Comparison of ENCODE assay signal across 22 mouse cellular contexts in genomic region chr1:128323026-128323643, GRCm38 (mm10). TPM values are rescaled to one million over a fixed set of nuclear protein-coding genes. Genes with fewer than 3 reads are reported as not detected.
DNase-seq lines count a peak whose midpoint lies in the region; ATAC-seq and TF ChIP-seq lines count a peak whose summit lies in the region.
"Had no signal": no experiment of that assay in that cellular context is flagged by ENCODE, and none has a peak within 500 bp of the region (broad histone marks: within the 10 kb centered on the region; RNA-seq: fewer than 3 reads in every experiment).

No protein-coding gene starts in this region.

- no peaks in the 10 kb centered on the region for H3K27me3 ChIP-seq in liver, embryonic 12.5 days (replicated peaks)
- no peaks in the 10 kb centered on the region for H3K27me3 ChIP-seq in megakaryocyte, embryonic 14.5 days (replicated peaks)
- H3K27me3 ChIP-seq: embryonic facial prominence, embryonic 15.5 days; kidney, embryonic 15.5 days had no signal

- H3K9ac ChIP-seq in liver, embryonic 12.5 days, result no peak overlapping the region
- H3K9ac ChIP-seq: embryonic facial prominence, embryonic 15.5 days; kidney, embryonic 15.5 days had no signal

- peak; percentile 85 for ATAC-seq in common myeloid progenitor, adult 5-6 weeks (replicated peaks; ENCODE audit: low read depth, poor library complexity, severe bottlenecking)
- ATAC-seq in liver, embryonic 12.5 days, result peak; percentile 58
- no peak for ATAC-seq in CD4-positive, CD25-positive, alpha-beta regulatory T cell, adult 4 months
- ATAC-seq: hindbrain, postnatal 0 days; midbrain, embryonic 16.5 days had no signal

- H3K4me1 ChIP-seq in liver, embryonic 12.5 days, result peaks cover 29% of the 10 kb centered on the region
- peaks cover 30% of the 10 kb centered on the region for H3K4me1 ChIP-seq in megakaryocyte, embryonic 14.5 days
- H3K4me1 ChIP-seq: embryonic facial prominence, embryonic 15.5 days; kidney, embryonic 15.5 days had no signal

- 0 out of 2 replicates have a peak overlapping the region, but pooled peaks have one; percentile 15 for H3K27ac ChIP-seq in liver, embryonic 12.5 days
- no peak overlapping the region for H3K27ac ChIP-seq in layer of hippocampus, adult 2 months
- H3K27ac ChIP-seq: embryonic facial prominence, embryonic 15.5 days; heart, adult 2 months; hindbrain, postnatal 0 days; kidney, embryonic 15.5 days; stomach, postnatal 0 days had no signal

- H3K4me2 ChIP-seq in liver, embryonic 12.5 days, result no peak overlapping the region
- H3K4me2 ChIP-seq: embryonic facial prominence, embryonic 15.5 days; kidney, embryonic 15.5 days had no signal

- no peaks in the 10 kb centered on the region for H3K9me3 ChIP-seq in liver, embryonic 12.5 days (replicated peaks)
- H3K9me3 ChIP-seq in megakaryocyte, embryonic 14.5 days, result no peaks in the 10 kb centered on the region
- H3K9me3 ChIP-seq: embryonic facial prominence, embryonic 15.5 days; kidney, embryonic 15.5 days had no signal

- TF ChIP-seq CTCF in layer of hippocampus, adult 2 months (conservative IDR thresholded peaks at IDR 0.05), result no peak

- H3K36me3 ChIP-seq in liver, embryonic 12.5 days, result peaks cover 34% of the 10 kb centered on the region
- H3K36me3 ChIP-seq in megakaryocyte, embryonic 14.5 days (replicated peaks; ENCODE audit: low read length), result peaks cover 29% of the 10 kb centered on the region

- DNase-seq in 416B (ENCODE audit: low read depth), result peak; percentile 92
- no peak for DNase-seq in right cerebral cortex, postnatal 14 days
- no peak for DNase-seq in layer of hippocampus, adult 2 months (ENCODE audit: low spot score in 2 of 2)
- DNase-seq in urinary bladder, postnatal 36 days (ENCODE audit: low spot score in 2 of 2), result no peak
- DNase-seq: adrenal gland, adult 2 months; cerebellum, postnatal 10 days; gastrocnemius, postnatal 14 days; heart, adult 2 months; heart, postnatal 4 days; left cerebral cortex, postnatal 4 days; lung, postnatal 10 days; thymus, postnatal 25 days had no signal

- 57% methylated on average over 8 of the region's 8 CpGs for WGBS in liver, embryonic 12.5 days (ENCODE audit: insufficient replicate concordance)

- H3K4me3 ChIP-seq in liver, embryonic 12.5 days, result no peak overlapping the region
- H3K4me3 ChIP-seq in megakaryocyte, embryonic 14.5 days (replicated peaks), result peak overlapping the region; percentile 40
- H3K4me3 ChIP-seq in layer of hippocampus, adult 2 months, result no peak overlapping the region
- H3K4me3 ChIP-seq: embryonic facial prominence, embryonic 15.5 days; heart, adult 2 months; kidney, embryonic 15.5 days had no signal

RNA-seq across cellular contexts. Expression of gene Lct, which starts 5.0 kb away (rescaled TPM):
- total RNA-seq in common myeloid progenitor, adult 5-6 weeks (2017), result 0.05 and 0.10 TPM in 2 replicates
- 0.05 TPM in 1 of 2 replicates, not detected in the other for polyA plus RNA-seq in liver, embryonic 12.5 days (2016; fragmentation: Nextera tagmentation; extraction: Ambion mirVana)
- not detected in 2 replicates for polyA plus RNA-seq in megakaryocyte, embryonic 14.5 days (2012; ENCODE audit: insufficient read depth, low replicate concordance)
- 10 to 100 TPM; 58.4 to 74.2 TPM for total RNA-seq in layer of hippocampus, adult 2 months (2021)
- polyA plus RNA-seq in CD4-positive, CD25-positive, alpha-beta regulatory T cell, adult 4 months (2017; shearing (Covaris generic)), result under 1 TPM; 0.11 to 0.13 TPM
- total RNA-seq: gastrocnemius, postnatal 14 days; heart, adult 2 months; liver, adult 2 months had no signal
- polyA plus RNA-seq: liver, adult 2 months had no signal

RNA-seq across cellular contexts. Expression of gene Mcm6, which starts 36.3 kb away (rescaled TPM):
- total RNA-seq in common myeloid progenitor, adult 5-6 weeks (2017), result 502 and 518 TPM in 2 replicates
- 343 and 345 TPM in 2 replicates for polyA plus RNA-seq in liver, embryonic 12.5 days (2016; fragmentation: Nextera tagmentation; extraction: Ambion mirVana)
- polyA plus RNA-seq in megakaryocyte, embryonic 14.5 days (2012; ENCODE audit: insufficient read depth, low replicate concordance), result 5.7 and 7.6 TPM in 2 replicates
- 10 to 100 TPM; 17.6 to 23.4 TPM for total RNA-seq in layer of hippocampus, adult 2 months (2021)
- polyA plus RNA-seq in CD4-positive, CD25-positive, alpha-beta regulatory T cell, adult 4 months (2017; shearing (Covaris generic)), result 100 to 1,000 TPM in 1 of 2 experiments, 10 to 100 TPM in 1; 95.2 to 114 TPM

Comparison
In these comparisons a context has a peak if more than half of its experiments do, and no peak if none do; other contexts are left out.
1. RNA of gene Mcm6, which starts 36.3 kb away (polyA plus RNA-seq): 343 to 345 TPM in liver, embryonic 12.5 days and 95.2 to 114 TPM in CD4-positive, CD25-positive, alpha-beta regulatory T cell, adult 4 months; 5.7 to 7.6 TPM in megakaryocyte, embryonic 14.5 days; every median in the first group is over 10 times any median in the second.